Mouse (Mus musculus) hindbrain, embryonic 11.5 days (tissue): ENCODE measurements around the gene Lima1. TPM values are rescaled to one million over a fixed set of nuclear protein-coding genes. Genes with fewer than 3 reads are reported as not detected.
"Not testable (repeated sequence)": the region's sequence is repeated elsewhere in the genome, so short reads cannot be mapped to it uniquely, and the experiment has no call there.

Source experiments
- ATAC-seq: fragments of 200-750 bp; cut with Nextera tagmentation; 2 replicates; pipeline ENCODE4 v1.8.0; 2017; ENCODE audit warnings: mild to moderate bottlenecking, moderate TSS enrichment, moderate library complexity; ENCODE audit not compliant: low FRiP score
- DNase-seq: peaks from one replicate; pipeline ENCODE4 v3.0.0-alpha.2; 2015; ENCODE audit warnings: low spot score
- H3K27ac ChIP-seq: fragments of 300-500 bp; sonication (generic); 2 replicates; pipeline ENCODE4 v1.5.1; 2014; ENCODE audit warnings: mild to moderate bottlenecking, low read depth, low read length
- H3K27me3 ChIP-seq: fragments of 300-500 bp; sonication (generic); 2 replicates; pipeline ENCODE4 v1.6.1; 2014; ENCODE audit warnings: mild to moderate bottlenecking, low read length, moderate library complexity, mixed read lengths; ENCODE audit not compliant: control insufficient read depth, insufficient read depth
- H3K36me3 ChIP-seq: fragments of 300-500 bp; sonication (generic); 2 replicates; pipeline ENCODE4 v1.6.1; 2014; ENCODE audit warnings: mild to moderate bottlenecking, low read length, moderate library complexity, mixed read lengths; ENCODE audit not compliant: control insufficient read depth, insufficient read depth
- H3K4me1 ChIP-seq: fragments of 300-500 bp; sonication (generic); replicated peaks from 2 replicates; pipeline ENCODE4 v1.6.1; 2014; ENCODE audit warnings: low read length, mixed read lengths; ENCODE audit not compliant: control insufficient read depth, insufficient read depth
- H3K4me2 ChIP-seq: fragments of 300-500 bp; sonication (generic); replicated peaks from 2 replicates; pipeline ENCODE4 v1.6.1; 2014; ENCODE audit warnings: mild to moderate bottlenecking, low read depth, low read length
- H3K4me3 ChIP-seq: fragments of 300-500 bp; sonication (generic); 2 replicates; pipeline ENCODE4 v1.5.1; 2014; ENCODE audit warnings: low read depth, low read length
- H3K9ac ChIP-seq: fragments of 300-500 bp; sonication (generic); 2 replicates; pipeline ENCODE4 v1.6.1; 2014; ENCODE audit warnings: low read depth, low read length
- H3K9me3 ChIP-seq: fragments of 300-500 bp; sonication (generic); 2 replicates; pipeline ENCODE4 v1.6.1; 2016; ENCODE audit warnings: low read length; ENCODE audit not compliant: control insufficient read depth
- WGBS: fragments of 180-500 bp; shearing (Covaris S2); extraction: QIAGEN DNeasy Blood & Tissue Kit; methylation state at CpG from one replicate; pipeline ENCODE4 v1.1.7; 2014; 5-methylcytosine and 5-hydroxymethylcytosine counted together
- polyA plus RNA-seq: library from polyadenylated mRNA; unstranded; fragments of >200 nt; fragmentation: Nextera tagmentation; extraction: Ambion mirVana; gene quantifications from 2 replicates; pipeline ENCODE4 v1.2.1, GENCODE M21; 2014

Gene Lima1
- polyA plus RNA-seq, 1 experiment from 2014 or later, result 30.8 TPM

DNA sequence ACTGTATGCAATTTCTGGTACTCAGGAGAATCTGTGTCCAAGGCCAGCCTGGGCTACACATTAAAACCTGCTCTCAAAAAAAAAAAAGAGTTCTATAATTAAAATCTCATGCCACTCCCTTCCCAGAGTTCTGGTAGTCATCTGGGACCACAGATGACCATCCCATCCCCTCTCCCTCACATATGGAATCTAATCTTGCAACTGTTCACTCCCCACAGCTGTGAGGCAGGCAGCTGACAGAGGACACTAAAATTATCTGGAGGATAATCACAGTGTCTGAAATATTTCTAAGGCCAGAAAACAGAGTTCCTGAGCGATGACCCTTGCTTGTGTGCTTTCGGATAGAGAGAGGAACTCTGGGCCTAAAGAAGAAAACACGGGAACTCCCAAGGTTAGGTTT lies 40.6 kb downstream of the Lima1 start:
- Histone ChIP-seq H3K27ac (no peak overlapping the region), H3K9ac (no peak overlapping the region), H3K4me3 (no peak overlapping the region), H3K36me3 (no peaks in the 10 kb centered on the region), H3K27me3 (no peaks in the 10 kb centered on the region), H3K4me1 (no peaks in the 10 kb centered on the region), H3K9me3 (no peaks in the 10 kb centered on the region), H3K4me2 (no peak overlapping the region)
- ATAC-seq (no peak), DNase-seq (no peak)
- 87% methylated on average over 3 of the region's 3 CpGs for WGBS

DNA sequence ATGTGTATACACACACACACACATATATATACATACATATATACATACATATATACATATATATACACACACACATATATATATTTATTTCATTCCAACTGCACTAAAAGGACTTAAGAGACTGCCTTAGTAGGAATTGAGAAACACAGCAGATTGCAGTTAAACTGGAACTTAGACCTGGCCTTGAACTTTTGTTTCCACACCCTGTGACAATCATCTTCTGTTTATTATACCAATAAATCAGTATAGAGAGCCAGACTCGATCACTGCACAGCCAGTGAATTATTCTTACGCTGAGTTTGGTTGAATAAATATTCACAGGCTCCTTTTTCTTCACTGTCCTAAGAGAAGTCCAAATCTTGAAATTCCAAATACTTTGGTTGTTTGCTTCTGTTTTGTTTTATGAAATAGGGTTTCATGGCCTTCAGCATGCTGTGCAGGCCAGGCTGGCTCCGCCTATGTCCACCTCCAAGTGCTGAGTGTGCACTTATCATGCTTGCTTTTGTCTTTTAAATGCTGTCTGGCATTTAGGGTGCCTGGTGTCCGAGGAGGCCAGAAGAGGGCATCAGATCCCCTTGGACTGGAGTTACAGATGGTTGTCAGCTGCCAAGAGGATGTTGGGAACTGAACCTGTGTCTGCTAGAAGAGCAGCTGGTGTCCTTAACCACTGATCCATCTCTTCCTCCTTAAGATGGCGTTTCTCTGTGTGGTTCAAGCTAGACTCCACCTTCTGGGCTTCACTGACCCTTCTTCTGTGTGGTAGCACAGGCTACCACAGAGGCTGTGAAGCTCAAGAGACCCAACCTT lies 41.4 kb downstream of the Lima1 start:
- Histone ChIP-seq H3K4me2 (no peak overlapping the region), H3K9me3 (no peaks in the 10 kb centered on the region), H3K27me3 (no peaks in the 10 kb centered on the region), H3K4me3 (no peak overlapping the region), H3K9ac (no peak overlapping the region), H3K36me3 (no peaks in the 10 kb centered on the region), H3K27ac (no peak overlapping the region), H3K4me1 (no peaks in the 10 kb centered on the region)
- 84% methylated on average over 5 of the region's 5 CpGs for WGBS
- no peak for DNase-seq
- no peak for ATAC-seq

DNA sequence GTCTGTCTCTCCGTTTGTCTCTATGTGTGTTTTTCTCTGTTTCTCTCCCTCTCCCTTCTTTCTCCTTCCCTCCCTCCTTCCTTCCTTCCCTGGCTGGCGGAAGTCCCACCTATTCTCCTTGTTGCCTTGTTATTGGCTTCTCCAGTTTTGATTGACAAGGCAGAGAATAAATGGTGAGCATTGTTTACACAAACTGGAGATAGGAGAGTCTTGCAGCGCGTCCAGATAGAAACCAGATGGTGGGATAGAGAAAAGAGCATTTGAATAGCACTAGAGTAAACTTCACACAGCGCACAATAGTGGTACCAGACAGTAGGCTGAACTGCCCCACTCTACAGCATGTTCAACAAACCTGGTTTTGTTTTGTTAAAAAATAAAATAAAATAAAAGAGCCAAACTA lies 43.7 kb downstream of the Lima1 start:
- 67% methylated on average over 5 of the region's 5 CpGs for WGBS
- H3K36me3 ChIP-seq, result no peaks in the 10 kb centered on the region
- no peak overlapping the region for H3K4me2 ChIP-seq
- no peak overlapping the region for H3K27ac ChIP-seq
- no peaks in the 10 kb centered on the region for H3K4me1 ChIP-seq
- no peak overlapping the region for H3K4me3 ChIP-seq
- H3K9me3 ChIP-seq, result no peaks in the 10 kb centered on the region
- no peak for DNase-seq
- H3K27me3 ChIP-seq, result no peaks in the 10 kb centered on the region
- ATAC-seq, result no peak
- no peak overlapping the region for H3K9ac ChIP-seq

DNA sequence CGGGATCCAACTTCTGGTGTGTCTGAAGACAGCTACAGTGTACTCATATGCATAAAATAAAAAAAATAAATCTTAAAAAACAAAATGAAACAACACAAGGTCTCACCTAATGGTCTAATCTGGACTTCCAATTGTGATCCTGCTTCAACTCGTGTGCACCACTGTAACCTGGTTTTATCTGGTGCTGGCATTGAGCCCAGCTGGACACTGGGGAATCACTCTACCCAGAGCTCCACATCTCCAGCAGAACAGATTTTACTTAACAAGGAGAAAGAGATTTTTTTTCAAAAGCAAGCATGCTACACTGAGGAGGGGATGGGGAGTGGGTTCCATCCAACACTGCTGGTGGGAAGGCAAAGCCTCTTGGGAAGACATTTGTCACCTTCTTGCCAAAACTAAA lies 47.2 kb downstream of the Lima1 start:
- Histone ChIP-seq H3K4me1 (no peaks in the 10 kb centered on the region), H3K36me3 (no peaks in the 10 kb centered on the region), H3K4me2 (no peak overlapping the region), H3K27ac (no peak overlapping the region), H3K9me3 (no peaks in the 10 kb centered on the region), H3K9ac (no peak overlapping the region), H3K4me3 (no peak overlapping the region), H3K27me3 (no peaks in the 10 kb centered on the region)
- DNase-seq, result no peak
- ATAC-seq, result no peak
- 89% methylated on average over 2 of the region's 2 CpGs for WGBS

DNA sequence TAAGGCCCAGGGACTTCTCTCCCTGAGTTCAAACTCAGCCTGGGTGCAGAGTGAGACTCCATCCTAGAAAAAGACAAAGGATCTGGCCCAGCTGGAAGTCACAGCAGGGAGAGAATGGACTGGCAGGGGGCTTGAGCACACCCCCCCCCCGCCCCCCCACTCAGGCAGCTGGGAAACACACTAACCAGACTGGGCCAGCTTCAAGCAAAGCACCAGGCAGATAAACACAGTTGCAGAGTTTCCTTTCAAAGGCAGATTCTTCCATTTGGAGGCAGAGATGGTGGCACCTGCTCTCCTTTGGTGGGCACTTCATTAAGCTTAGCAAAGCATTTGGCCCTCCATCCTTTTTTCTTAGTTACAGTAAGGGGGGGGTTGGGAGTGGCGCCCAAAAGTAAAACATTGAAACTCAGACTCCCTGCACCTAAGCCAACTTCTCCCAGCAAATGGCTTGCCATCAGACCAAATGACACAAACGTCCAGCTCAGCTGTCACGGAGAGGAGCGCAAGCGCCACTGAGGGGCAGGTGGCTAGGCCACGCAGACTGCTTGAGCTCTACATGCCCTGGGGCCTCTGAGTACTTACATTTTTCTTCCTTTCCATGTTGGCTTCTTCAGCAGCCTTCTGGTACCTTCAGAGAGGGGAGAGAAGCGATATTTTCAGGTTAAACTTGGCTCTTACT lies 48.9 kb downstream of the Lima1 start:
- H3K4me1 ChIP-seq, result no peaks in the 10 kb centered on the region
- no peak for DNase-seq
- no peak for ATAC-seq
- no peaks in the 10 kb centered on the region for H3K27me3 ChIP-seq
- no peak overlapping the region for H3K4me2 ChIP-seq
- H3K4me3 ChIP-seq, result no peak overlapping the region
- no peaks in the 10 kb centered on the region for H3K9me3 ChIP-seq
- no peaks in the 10 kb centered on the region for H3K36me3 ChIP-seq
- H3K27ac ChIP-seq, result no peak overlapping the region
- 52% methylated on average over 8 of the region's 8 CpGs for WGBS
- no peak overlapping the region for H3K9ac ChIP-seq

DNA sequence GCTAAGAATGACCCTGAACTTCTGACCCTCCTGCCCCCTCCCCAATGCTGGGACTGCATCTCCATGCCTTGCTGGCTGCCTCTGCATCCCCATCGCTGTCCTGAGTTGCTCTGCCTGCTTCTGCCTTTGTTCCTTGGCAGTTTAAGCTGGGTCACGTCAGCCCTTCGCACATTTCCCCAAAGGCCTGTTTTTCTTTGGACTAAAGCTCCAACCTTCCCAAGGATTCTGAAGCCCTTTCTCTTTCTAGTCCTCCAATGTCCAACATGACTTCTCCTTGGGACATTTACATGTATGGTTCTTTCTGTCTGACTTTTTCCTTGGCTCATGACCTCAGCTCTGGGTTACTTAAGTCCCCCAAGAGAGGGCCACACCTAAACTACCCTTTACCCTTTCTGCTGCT lies 50.0 kb downstream of the Lima1 start:
- H3K27me3 ChIP-seq, result no peaks in the 10 kb centered on the region
- H3K4me2 ChIP-seq, result no peak overlapping the region
- H3K27ac ChIP-seq, result no peak overlapping the region
- no peaks in the 10 kb centered on the region for H3K9me3 ChIP-seq
- no peak overlapping the region for H3K9ac ChIP-seq
- DNase-seq, result no peak
- no peaks in the 10 kb centered on the region for H3K4me1 ChIP-seq
- ATAC-seq, result no peak
- 91% methylated on average over 3 of the region's 3 CpGs for WGBS
- H3K36me3 ChIP-seq, result no peaks in the 10 kb centered on the region
- no peak overlapping the region for H3K4me3 ChIP-seq

DNA sequence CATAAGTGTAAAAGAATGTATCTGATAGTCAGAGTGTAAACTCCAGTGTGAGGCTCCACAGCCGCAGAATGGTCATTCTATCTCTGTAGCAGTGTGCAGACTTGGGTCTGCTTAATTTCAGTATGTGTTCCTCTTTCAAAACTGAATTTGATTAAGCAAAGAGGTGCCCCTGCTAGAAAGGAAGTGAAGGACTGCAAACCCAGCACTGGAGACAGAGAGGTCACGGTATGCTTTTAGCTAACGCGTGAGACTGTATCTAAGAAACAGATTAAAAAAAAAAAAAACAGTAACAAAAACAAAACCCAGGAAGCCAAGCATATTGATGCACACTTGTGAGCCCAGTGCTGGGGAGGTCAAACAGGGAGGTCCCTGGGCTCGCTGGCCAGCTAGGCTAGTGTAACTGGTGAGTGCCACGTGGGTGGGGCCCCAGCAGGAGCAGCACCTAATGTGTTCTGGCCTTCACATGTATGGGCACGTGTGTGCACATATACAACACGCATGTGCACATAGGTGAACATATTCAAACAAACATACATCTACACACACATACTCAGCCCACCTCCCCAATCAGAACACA lies 51.8 kb downstream of the Lima1 start:
- no peak overlapping the region for H3K9ac ChIP-seq
- WGBS, result 64% methylated on average over 8 of the region's 8 CpGs
- H3K4me3 ChIP-seq, result no peak overlapping the region
- H3K27ac ChIP-seq, result no peak overlapping the region
- peaks cover 5% of the 10 kb centered on the region; the same call in 1 of the 2 replicates for H3K4me1 ChIP-seq
- H3K9me3 ChIP-seq, result no peaks in the 10 kb centered on the region
- no peak overlapping the region for H3K4me2 ChIP-seq
- DNase-seq, result no peak
- ATAC-seq, result no peak
- no peaks in the 10 kb centered on the region for H3K27me3 ChIP-seq
- no peaks in the 10 kb centered on the region for H3K36me3 ChIP-seq

DNA sequence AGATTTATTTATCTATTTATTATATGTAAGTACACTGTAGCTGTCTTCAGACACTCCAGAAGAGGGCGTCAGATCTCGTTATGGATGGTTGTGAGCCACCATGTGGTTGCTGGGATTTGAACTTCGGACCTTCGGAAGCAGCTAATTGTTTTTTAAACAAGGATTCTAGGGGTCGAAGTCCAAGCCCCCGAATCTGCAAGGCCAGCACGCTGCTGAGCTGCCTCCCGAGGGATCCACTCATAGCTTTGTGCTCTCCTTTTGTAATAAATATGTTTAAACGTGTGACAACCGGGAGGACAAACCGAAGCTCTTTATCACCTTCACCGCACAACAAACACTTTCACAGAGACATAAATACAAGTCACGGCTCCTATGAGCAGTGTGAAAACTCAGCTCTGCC lies 52.8 kb downstream of the Lima1 start:
- DNase-seq, result not testable (repeated sequence)
- WGBS, result 84% methylated on average over 13 of the region's 13 CpGs

More for the DNA sequence above, 52.8 kb downstream of the Lima1 start:
- H3K4me2 ChIP-seq, H3K9me3 ChIP-seq, ATAC-seq, H3K9ac ChIP-seq, H3K27ac ChIP-seq, H3K4me3 ChIP-seq, H3K36me3 ChIP-seq, H3K4me1 ChIP-seq, H3K27me3 ChIP-seq: not testable (repeated sequence)
